9 mouse cellular contexts compared by ENCODE assay signal in the genomic region with DNA sequence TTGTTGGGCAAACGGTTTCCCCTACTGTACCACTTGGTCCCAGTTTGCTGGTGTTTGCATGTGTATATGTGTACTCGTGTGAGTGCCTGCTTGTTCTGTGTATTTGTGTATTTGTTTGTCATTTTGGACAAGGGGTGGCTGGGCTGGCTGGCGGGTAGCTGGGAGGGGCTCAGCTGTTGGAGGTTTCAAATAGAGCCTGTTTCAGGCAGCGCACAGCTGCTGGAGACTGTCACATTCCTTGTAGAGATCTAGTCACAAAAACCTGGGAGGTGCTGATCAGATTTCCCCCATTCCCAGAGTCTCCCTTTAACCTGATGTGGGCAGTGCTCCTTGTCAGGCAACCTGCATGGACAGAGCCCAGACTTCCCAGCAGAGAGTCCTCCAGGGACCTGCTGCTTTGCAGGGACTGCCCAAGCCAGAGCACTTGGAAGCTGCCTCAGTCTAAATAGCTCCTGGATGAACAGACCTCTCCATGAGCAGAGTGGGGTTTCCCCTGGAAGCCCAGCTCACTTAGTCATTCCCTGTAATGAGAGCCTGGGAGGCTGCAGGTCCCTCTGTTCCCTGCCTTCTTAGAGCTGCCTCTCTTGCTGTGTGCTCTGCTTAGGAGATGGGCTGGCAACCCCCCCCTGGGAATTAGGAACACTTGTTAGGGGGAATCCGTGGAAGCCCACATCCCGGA. TPM values are rescaled to one million over a fixed set of nuclear protein-coding genes. Genes with fewer than 3 reads are reported as not detected.
A peak's percentile ranks its signal among the peaks of the same experiment; 100 is the strongest.
DNase-seq lines count a peak whose midpoint lies in the region; ATAC-seq and TF ChIP-seq lines count a peak whose summit lies in the region.
"Had no signal": no experiment of that assay in that cellular context is flagged by ENCODE, and none has a peak within 500 bp of the region (broad histone marks: within the 10 kb centered on the region; RNA-seq: fewer than 3 reads in every experiment).

No protein-coding gene starts in this region.

- intact Hi-C loops in gastrocnemius, adult 2 months (cut with DNase I) = no loop called here

- H3K36me3 ChIP-seq in neural tube, embryonic 11.5 days (ENCODE audit: control insufficient read depth, insufficient read depth, low read length) = no peaks in the 10 kb centered on the region
- H3K36me3 ChIP-seq in intestine, embryonic 16.5 days (ENCODE audit: control insufficient read depth, insufficient read depth, low read length) = no peaks in the 10 kb centered on the region
- H3K36me3 ChIP-seq in stomach, embryonic 15.5 days = no peaks in the 10 kb centered on the region

- peaks cover 19% of the 10 kb centered on the region; the same call in 1 of the 2 replicates for H3K27me3 ChIP-seq in neural tube, embryonic 11.5 days (ENCODE audit: control insufficient read depth, insufficient read depth, low read length)
- H3K27me3 ChIP-seq in intestine, embryonic 16.5 days (replicated peaks; ENCODE audit: control insufficient read depth, insufficient read depth, low read length) = peaks cover 17% of the 10 kb centered on the region; the same call in 1 of the 2 replicates
- H3K27me3 ChIP-seq in stomach, embryonic 15.5 days (replicated peaks) = 0 out of 2 replicates have a peak, but pooled peaks cover 3% of the 10 kb centered on the region

- H3K9ac ChIP-seq in neural tube, embryonic 11.5 days (ENCODE audit: low read length) = no peak overlapping the region
- 0 out of 2 replicates have a peak overlapping the region, but pooled peaks have one; percentile 19 for H3K9ac ChIP-seq in intestine, embryonic 16.5 days (ENCODE audit: low read depth, low read length)
- H3K9ac ChIP-seq in stomach, embryonic 15.5 days = no peak overlapping the region

- no peak overlapping the region; the same call in 1 of the 2 replicates for H3K4me3 ChIP-seq in neural tube, embryonic 11.5 days (ENCODE audit: low read depth, low read length)
- peak overlapping the region; percentile 73 for H3K4me3 ChIP-seq in gastrocnemius, adult 2 months
- H3K4me3 ChIP-seq in intestine, embryonic 16.5 days (ENCODE audit: low read length) = peak overlapping the region; percentile 50
- H3K4me3 ChIP-seq in stomach, embryonic 15.5 days (replicated peaks) = peak overlapping the region; percentile 43

- no peak overlapping the region for H3K27ac ChIP-seq in neural tube, embryonic 11.5 days (ENCODE audit: low read depth, low read length)
- peak overlapping the region; percentile 48; the same call in 1 of the 2 replicates for H3K27ac ChIP-seq in gastrocnemius, adult 2 months
- H3K27ac ChIP-seq in intestine, embryonic 16.5 days (ENCODE audit: low read length) = no peak overlapping the region
- no peak overlapping the region for H3K27ac ChIP-seq in stomach, embryonic 15.5 days

- peaks cover 10% of the 10 kb centered on the region for H3K4me1 ChIP-seq in neural tube, embryonic 11.5 days (ENCODE audit: control insufficient read depth, insufficient read depth, low read length)
- peaks cover 48% of the 10 kb centered on the region for H3K4me1 ChIP-seq in intestine, embryonic 16.5 days (ENCODE audit: control insufficient read depth, insufficient read depth, low read length)
- peaks cover 43% of the 10 kb centered on the region for H3K4me1 ChIP-seq in stomach, embryonic 15.5 days

- 43% methylated on average over 6 of the region's 6 CpGs for WGBS in neural tube, embryonic 11.5 days
- WGBS in intestine, embryonic 16.5 days = 37% methylated on average over 6 of the region's 6 CpGs
- 25% methylated on average over 6 of the region's 6 CpGs for WGBS in stomach, embryonic 15.5 days

- TF ChIP-seq CTCF in gastrocnemius, adult 2 months (IDR thresholded peaks at IDR 0.05) = no peak

- no peak for ATAC-seq in neural tube, embryonic 11.5 days (ENCODE audit: insufficient read depth, low FRiP score, low TSS enrichment)
- no peak for ATAC-seq in intestine, embryonic 16.5 days
- no peak for ATAC-seq in stomach, embryonic 15.5 days (ENCODE audit: insufficient read depth, low FRiP score, low read depth)

- H3K4me2 ChIP-seq in neural tube, embryonic 11.5 days (ENCODE audit: low read depth) = peak overlapping the region; percentile 74
- peak overlapping the region; percentile 93 for H3K4me2 ChIP-seq in intestine, embryonic 16.5 days (ENCODE audit: low read depth, low read length)
- H3K4me2 ChIP-seq in stomach, embryonic 15.5 days = peak overlapping the region; percentile 84

- H3K9me3 ChIP-seq in neural tube, embryonic 11.5 days (ENCODE audit: control insufficient read depth, low read length) = no peaks in the 10 kb centered on the region
- H3K9me3 ChIP-seq in intestine, embryonic 16.5 days (ENCODE audit: control insufficient read depth, low read length) = no peaks in the 10 kb centered on the region
- H3K9me3 ChIP-seq in stomach, embryonic 15.5 days = no peaks in the 10 kb centered on the region

- no peak for DNase-seq in neural tube, embryonic 11.5 days (ENCODE audit: low spot score)
- no peak for DNase-seq in neural tube, embryonic 10.5 days (ENCODE audit: extremely low spot score, low spot score)
- peak; percentile 54 for DNase-seq in gastrocnemius, adult 2 months
- no peak for DNase-seq in spleen, adult 12 weeks (ENCODE audit: low spot score)
- no peak for DNase-seq in kidney, postnatal 36 days
- no peak for DNase-seq in spleen, postnatal 10 days (ENCODE audit: low spot score in 2 of 2)

RNA-seq across cellular contexts. Expression of a gene that starts 2.6 kb away (rescaled TPM):
- 1.4 and 1.9 TPM in 2 replicates for polyA plus RNA-seq in neural tube, embryonic 11.5 days (2014; fragmentation: Nextera tagmentation; extraction: Ambion mirVana)
- 1 to 10 TPM; 1.4 to 4.1 TPM for total RNA-seq in gastrocnemius, adult 2 months (2021)
- polyA plus RNA-seq in intestine, embryonic 16.5 days (2015; fragmentation: Nextera tagmentation; extraction: Ambion mirVana) = 3.8 and 4.1 TPM in 2 replicates
- polyA plus RNA-seq in stomach, embryonic 15.5 days (2015; fragmentation: Nextera tagmentation; extraction: Ambion mirVana) = 4.5 and 5.4 TPM in 2 replicates
- total RNA-seq: neutrophil, adult 5-6 weeks had no signal
